Mouse (Mus musculus) spleen, adult 2 months (tissue): Measurements from ENCODE around the gene Fam107a.

Experiments
- CTCF ChIP-seq: fragments of 200-500 bp; IDR thresholded peaks from 2 replicates; pipeline ENCODE4 v1.5.1; 2011; ENCODE audit warnings: mild to moderate bottlenecking, inconsistent platforms; ENCODE audit not compliant: insufficient read depth, insufficient read length, insufficient replicate concordance; ENCODE audit errors: extremely low read depth
- POLR2A ChIP-seq: fragments of 200-500 bp; IDR thresholded peaks from 2 replicates; pipeline ENCODE4 v1.6.1; 2011; ENCODE audit warnings: low read depth, low read length, inconsistent platforms

GRCm38 (mm10) chr14:8259166-8259565 is 58.7 kb downstream of the Fam107a start, which contains the start of gene Acox2:
- no peak for TF ChIP-seq CTCF
- TF ChIP-seq POLR2A: no peak
